In genomic region chr13:25858207-25858606, GRCm38 (mm10) we compare ENCODE assay signal across 10 mouse cellular contexts.
"Had no signal": no experiment of that assay in that cellular context is flagged by ENCODE, and none has a peak within 500 bp of the region (broad histone marks: within the 10 kb centered on the region; RNA-seq: fewer than 3 reads in every experiment).

No protein-coding gene starts in this region.

- DNase-seq: lung, embryonic 14.5 days; midbrain, embryonic 14.5 days; retina, postnatal 1 day; right cerebral cortex, adult 18-20 months; right cerebral cortex, postnatal 25 days; right cerebral cortex, postnatal 4 days; thymus, adult 2 months; thymus, postnatal 25 days; thymus, postnatal 4 days had no signal

- ATAC-seq: midbrain, embryonic 16.5 days had no signal
